Mouse (Mus musculus) gastrocnemius, adult 8-10 months (tissue): ENCODE data around the gene Gm13030. TPM values are rescaled to one million over a fixed set of nuclear protein-coding genes. Genes with fewer than 3 reads are reported as not detected.
"Not testable (repeated sequence)": the region's sequence is repeated elsewhere in the genome, so short reads cannot be mapped to it uniquely, and the experiment has no call there.

ENCODE experiments used
- DNase-seq, 2 experiments: peaks; one replicate each; pipeline ENCODE4 v3.0.0; 2022; ENCODE audit warnings: low spot score in 2 of 2
- total RNA-seq, 4 experiments: library from RNA; stranded (reverse); gene quantifications; 2 replicates each; pipeline ENCODE4 v1.2.4; 2022

The Gm13030 gene
- not detected for total RNA-seq

DNA sequence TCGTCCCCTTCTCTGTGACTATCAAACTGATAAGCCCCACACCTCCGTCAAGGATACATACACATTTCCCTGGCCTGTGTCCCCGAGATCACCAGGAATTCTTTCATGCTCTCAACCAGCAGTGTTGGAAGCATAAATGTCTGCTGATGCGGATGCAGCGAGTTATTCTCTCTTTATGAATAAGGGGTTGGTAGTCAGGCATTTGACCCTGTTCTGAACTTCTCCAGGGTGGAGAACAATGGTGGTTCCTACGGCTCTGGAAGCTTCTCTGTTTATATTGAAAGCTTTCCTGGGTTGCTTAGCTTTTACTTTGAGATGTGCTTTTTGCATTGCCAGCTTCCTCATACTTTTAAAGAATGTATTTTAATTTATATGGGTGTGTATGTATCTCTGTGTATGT lies at the start of gene Gm13030:
TSS of gene Gm13030 (minus strand) at position 101 of the 400 bp plus-strand sequence.
- DNase-seq: no peak

GRCm38 (mm10) chr4:138922131-138922459 lies 48.3 kb upstream of the Gm13030 start:
- DNase-seq: peak; percentile 94 to 98

DNA sequence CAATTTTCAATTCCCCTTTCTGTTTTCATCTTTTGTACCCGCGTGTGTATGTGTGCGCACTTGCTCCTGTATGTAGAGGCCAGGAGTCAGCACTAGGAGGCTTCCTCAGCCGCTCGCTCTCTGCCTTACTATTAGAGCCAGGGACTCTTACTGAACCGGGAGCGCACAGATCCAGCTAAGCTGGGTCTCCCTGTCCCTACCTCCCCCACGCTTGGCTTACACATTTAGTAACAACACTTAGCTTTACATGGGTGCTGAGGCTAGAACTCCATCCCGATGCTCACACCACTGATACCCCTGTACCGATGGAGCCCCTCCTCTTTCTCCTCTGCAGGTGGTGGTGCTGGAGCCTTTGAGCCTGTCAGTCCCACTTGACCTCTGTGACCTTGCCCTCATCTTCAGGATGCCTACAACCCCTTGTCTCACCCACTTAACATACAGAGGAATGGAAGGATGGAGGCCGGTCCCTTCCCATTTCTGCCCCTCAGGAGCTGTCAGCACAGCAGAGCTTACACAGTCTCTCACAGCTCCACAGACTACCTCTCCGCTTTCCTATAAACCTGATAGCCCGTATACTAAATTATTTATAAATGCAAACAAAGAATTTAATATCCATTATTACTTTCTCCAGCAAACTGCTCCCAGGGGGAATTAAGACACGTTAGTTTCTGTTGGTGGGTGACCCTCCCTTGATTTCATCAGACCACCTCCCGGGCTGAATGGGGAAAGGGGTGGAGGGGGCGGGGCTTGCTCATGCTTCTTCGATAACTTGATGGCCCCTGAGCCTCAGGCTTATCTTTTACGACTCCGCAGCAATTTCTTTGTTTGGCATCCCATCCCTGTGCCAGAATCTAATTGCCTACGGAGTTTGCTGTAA lies 47.7 kb upstream of the Gm13030 start:
- no peak for DNase-seq

GRCm38 (mm10) chr4:138917282-138917681 lies 43.5 kb upstream of the Gm13030 start:
- DNase-seq: no peak

DNA sequence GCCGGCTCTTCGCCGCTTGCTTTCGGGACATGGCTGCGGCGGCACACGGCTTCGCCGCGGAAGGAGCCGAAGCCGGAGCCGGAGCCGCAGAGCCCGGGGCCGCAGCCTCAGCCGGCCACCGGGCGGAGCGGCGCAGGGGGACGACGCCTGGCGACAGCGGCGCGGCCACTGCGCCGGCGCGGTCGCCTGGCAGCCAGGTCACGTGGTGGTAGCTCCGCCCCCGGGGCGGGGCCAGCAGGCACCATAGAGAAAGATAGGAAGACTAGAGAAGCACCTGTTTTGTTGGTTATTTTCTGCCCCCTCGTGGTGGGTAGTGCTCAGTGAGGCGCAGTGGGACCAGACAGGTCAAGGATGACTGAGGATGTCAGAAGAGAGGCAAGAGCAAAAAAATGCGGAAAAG lies 40.0 kb upstream of the Gm13030 start, which contains the start of gene Otud3:
TSS of gene Otud3 (minus strand) at position 149 of the 400 bp plus-strand sequence.
- DNase-seq: peak; percentile 95

- peak in 1 of 2 experiments; percentile 10 for DNase-seq
Observed at GRCm38 (mm10) chr4:138913141-138913787, 39.5 kb upstream of the Gm13030 start.

- DNase-seq: no peak
Observed at GRCm38 (mm10) chr4:138905624-138906337, 32.0 kb upstream of the Gm13030 start.

DNA sequence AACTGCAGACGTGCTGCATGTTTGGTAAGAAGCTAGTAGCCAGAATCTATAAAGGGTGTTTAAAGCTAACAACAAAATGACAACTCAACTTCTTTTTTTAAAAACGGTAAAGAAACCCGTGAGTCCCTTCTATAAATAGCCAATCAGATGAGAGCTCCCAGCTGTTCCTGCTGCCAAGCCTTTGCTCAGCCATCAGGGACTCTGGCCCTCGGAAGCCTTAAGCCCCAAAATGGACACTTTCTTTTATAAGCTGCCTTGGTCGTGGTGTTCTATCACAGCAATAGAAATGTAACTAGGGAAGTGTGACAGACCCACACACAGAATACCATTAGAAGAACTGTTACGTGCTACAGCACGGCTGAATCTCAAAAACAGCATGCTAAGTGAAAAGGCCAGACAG lies 25.6 kb upstream of the Gm13030 start:
- DNase-seq: no peak

DNA sequence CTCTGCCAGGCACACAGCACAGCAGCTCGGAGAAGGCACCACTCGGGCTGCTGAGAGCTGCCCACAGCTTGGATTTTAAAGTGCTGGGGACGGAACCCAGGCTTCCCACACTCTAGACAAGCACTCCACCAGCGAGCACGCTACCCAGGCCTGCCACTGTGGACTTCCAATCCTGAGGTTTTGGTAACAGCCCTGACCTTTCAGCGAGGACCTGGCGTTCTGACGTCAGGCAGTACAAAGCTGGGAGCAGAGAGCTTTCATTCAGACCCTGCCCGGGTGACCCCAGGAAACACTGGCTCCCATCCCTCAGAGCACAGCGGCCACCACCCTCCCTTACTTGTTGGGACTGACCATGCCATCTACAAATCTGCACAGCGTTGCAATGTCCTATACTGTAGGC lies 20.0 kb upstream of the Gm13030 start:
- DNase-seq: not testable (repeated sequence)

DNA sequence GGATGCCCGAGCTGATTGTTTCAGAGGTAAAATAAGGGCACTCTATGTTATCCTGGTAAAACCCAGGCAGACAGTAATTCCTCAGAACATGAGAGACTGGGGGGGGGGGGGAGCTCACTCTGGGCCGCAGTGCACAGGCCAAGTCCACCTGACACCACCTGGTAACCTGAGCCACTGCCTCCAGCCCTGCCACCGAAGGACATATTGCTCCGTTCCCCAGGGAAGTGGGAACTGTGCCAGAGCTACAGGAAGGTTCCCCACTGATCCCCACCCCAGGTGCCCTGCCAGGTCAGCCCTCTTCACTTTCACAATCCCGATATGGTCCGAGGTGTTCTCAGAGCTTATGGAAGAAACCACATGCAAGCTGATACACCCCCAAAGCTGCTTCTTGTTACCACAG lies 18.9 kb upstream of the Gm13030 start:
- DNase-seq: no peak

DNA sequence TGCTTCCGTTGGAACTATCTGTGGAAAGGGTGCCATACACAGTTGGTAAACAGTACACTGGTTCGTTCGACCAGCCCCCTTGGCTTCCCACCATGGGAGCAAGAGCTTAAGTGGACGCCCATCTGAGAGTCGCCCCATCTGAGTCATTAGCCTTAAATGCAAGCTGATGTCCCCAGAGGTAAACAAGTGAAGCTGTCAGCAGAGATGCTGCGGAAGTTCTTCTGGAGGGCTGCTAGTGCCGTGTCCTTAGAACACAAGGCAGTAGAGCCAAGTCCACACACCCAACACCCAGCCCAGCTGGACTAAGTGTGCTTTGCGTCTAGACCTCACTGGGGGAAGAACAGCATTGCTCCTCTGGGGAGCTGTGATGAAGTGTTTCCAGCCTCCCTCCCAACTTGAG lies 15.9 kb upstream of the Gm13030 start:
- peak in 1 of 2 experiments; percentile 32 for DNase-seq

DNA sequence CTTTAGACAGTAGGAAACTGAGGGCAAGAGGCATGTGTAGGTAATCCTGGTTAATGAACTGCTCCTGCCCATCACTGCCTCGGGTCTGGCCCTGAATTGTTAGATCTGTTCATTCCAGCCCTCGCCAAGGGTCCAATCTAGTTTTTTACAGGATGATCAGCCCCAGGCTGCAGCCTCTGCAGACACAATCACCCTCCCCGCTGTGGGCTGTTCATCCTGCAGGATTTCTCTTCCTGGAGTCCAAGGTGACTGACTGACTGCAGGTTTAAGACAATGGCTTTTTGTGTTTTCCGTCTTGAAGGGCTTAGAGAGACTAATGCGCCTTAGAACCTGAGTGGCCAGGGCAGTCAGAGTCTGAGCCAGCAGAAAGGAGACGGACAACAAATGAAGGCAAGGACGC lies 15.4 kb upstream of the Gm13030 start:
- no peak for DNase-seq

DNA sequence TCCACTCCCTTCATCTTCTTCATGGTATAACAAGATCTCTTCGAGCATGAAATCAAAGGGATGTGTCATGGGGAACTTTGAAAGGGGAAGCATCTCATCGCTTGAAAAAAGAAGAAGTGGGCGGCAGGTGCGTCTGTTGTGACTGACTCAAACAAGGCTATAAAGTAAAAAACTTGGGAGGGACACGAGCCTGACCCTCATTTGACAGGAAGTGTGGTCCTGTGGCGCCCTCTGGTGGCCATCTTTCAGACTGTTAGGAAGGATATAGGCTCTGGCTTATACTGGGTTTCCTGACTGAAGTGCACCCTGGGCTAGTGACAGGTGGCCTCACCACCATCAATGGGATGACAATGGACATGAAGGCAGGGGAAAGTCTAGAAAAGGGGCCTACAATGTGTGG lies 10.5 kb upstream of the Gm13030 start:
- DNase-seq: peak; percentile 73 to 75

GRCm38 (mm10) chr4:138882179-138882578 lies 8.4 kb upstream of the Gm13030 start:
- no peak for DNase-seq

GRCm38 (mm10) chr4:138880811-138881584 lies 7.2 kb upstream of the Gm13030 start:
- no peak for DNase-seq

DNA sequence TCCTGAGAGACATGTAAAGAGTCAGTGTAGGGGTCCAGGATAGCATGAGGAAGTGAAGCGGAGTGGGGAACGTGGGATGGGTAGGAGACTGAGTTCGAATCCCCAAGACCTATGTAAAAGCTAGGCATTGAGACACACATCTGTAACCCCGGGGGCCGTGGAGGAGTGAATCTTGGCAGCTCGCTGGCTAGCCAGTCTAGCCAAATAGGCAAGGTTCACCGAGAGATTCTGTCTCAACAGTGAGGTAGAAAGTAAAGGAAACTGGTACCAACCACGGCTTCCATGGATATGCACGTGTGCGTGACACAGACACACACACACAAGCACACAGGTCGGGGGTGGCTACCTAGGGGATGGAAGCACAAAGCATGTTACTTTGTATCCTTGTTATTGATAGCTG lies 6.0 kb upstream of the Gm13030 start:
- DNase-seq: no peak

- no peak for DNase-seq
Observed at GRCm38 (mm10) chr4:138878783-138879182, 5.0 kb upstream of the Gm13030 start.

- DNase-seq: no peak
Observed at GRCm38 (mm10) chr4:138877731-138878130, 4.0 kb upstream of the Gm13030 start, which contains the start of gene Pla2g2e. Pla2g2e (plus strand) TSS chr4:138877942.

GRCm38 (mm10) chr4:138875986-138876385 lies 2.2 kb upstream of the Gm13030 start:
- no peak for DNase-seq

GRCm38 (mm10) chr4:138875275-138875674 lies 1.5 kb upstream of the Gm13030 start:
- not testable (repeated sequence) for DNase-seq

- no peak for DNase-seq
Observed at GRCm38 (mm10) chr4:138868666-138869065, 5.1 kb downstream of the Gm13030 start.
